Mouse (Mus musculus) forebrain, postnatal 0 days (tissue): ENCODE data around the gene Gm2004. TPM values are rescaled to one million over a fixed set of nuclear protein-coding genes. Genes with fewer than 3 reads are reported as not detected.
"Not testable (repeated sequence)": the region's sequence is repeated elsewhere in the genome, so short reads cannot be mapped to it uniquely, and the experiment has no call there.

Experiments used
- ATAC-seq: fragments of 200-750 bp; cut with Nextera tagmentation; 2 replicates; pipeline ENCODE4 v1.8.0; 2017; ENCODE audit warnings: mild to moderate bottlenecking, moderate library complexity
- DNase-seq: peaks from one replicate; pipeline ENCODE4 v3.0.0-alpha.2; 2015
- H3K27ac ChIP-seq: fragments of 300-500 bp; sonication (generic); 2 replicates; pipeline ENCODE4 v1.5.1; 2014; ENCODE audit warnings: low read depth, mild to moderate bottlenecking, antibody characterized with exemption, low read length, moderate library complexity, mixed read lengths
- H3K27me3 ChIP-seq: fragments of 300-500 bp; sonication (generic); 2 replicates; pipeline ENCODE4 v1.6.1; 2014; ENCODE audit warnings: mild to moderate bottlenecking, low read length, mixed read lengths; ENCODE audit not compliant: insufficient read depth
- H3K36me3 ChIP-seq: fragments of 300-500 bp; sonication (generic); 2 replicates; pipeline ENCODE4 v1.6.1; 2014; ENCODE audit warnings: mild to moderate bottlenecking, moderate library complexity; ENCODE audit not compliant: insufficient read depth
- H3K4me1 ChIP-seq: fragments of 300-500 bp; sonication (generic); 2 replicates; pipeline ENCODE4 v1.6.1; 2014; ENCODE audit warnings: antibody characterized with exemption; ENCODE audit not compliant: insufficient read depth
- H3K4me2 ChIP-seq: fragments of 300-500 bp; sonication (generic); 2 replicates; pipeline ENCODE4 v1.6.1; 2014; ENCODE audit warnings: low read depth, mild to moderate bottlenecking, moderate library complexity
- H3K4me3 ChIP-seq: fragments of 300-500 bp; sonication (generic); 2 replicates; pipeline ENCODE4 v1.5.1; 2014; ENCODE audit warnings: low read depth, low read length, mixed read lengths
- H3K9ac ChIP-seq: fragments of 300-500 bp; sonication (generic); 2 replicates; pipeline ENCODE4 v1.6.1; 2014; ENCODE audit warnings: mild to moderate bottlenecking
- H3K9me3 ChIP-seq: fragments of 300-500 bp; sonication (generic); 2 replicates; pipeline ENCODE4 v1.6.1; 2016; ENCODE audit warnings: low read length
- WGBS: fragments of 180-500 bp; shearing (Covaris S2); extraction: QIAGEN DNeasy Blood & Tissue Kit; methylation state at CpG from one replicate; pipeline ENCODE4 v1.1.7; 2014; 5-methylcytosine and 5-hydroxymethylcytosine counted together
- polyA plus RNA-seq: library from polyadenylated mRNA; unstranded; fragments of >200 nt; fragmentation: Nextera tagmentation; extraction: Ambion mirVana; gene quantifications from 2 replicates; pipeline ENCODE4 v1.2.1, GENCODE M21; 2015
- total RNA-seq: library from RNA; depleted of rRNA; stranded (reverse); fragments of >200 nt; gene quantifications from 2 replicates; pipeline ENCODE4 v1.2.3, GENCODE M21; 2014; rRNA removed

Gene Gm2004
- total RNA-seq, result 0.62 and 1.2 TPM in 2 replicates
- polyA plus RNA-seq, result 0.25 and 0.31 TPM in 2 replicates

GRCm38 (mm10) chr2:176149725-176150124, at the start of gene Gm2004:
TSS of gene Gm2004 (minus strand) at chr2:176149825.
- DNase-seq, H3K4me2 ChIP-seq, H3K9me3 ChIP-seq, H3K4me3 ChIP-seq, H3K27ac ChIP-seq, H3K27me3 ChIP-seq, H3K36me3 ChIP-seq, H3K4me1 ChIP-seq, H3K9ac ChIP-seq, ATAC-seq: not testable (repeated sequence)
- WGBS, result no CpG with 5 or more reads among the region's 2 CpGs

Other genes with a start within 250 kb of the Gm2004 start
- gene Zfp966, start 218.7 kb downstream of the Gm2004 start, total RNA-seq, result 5.2 and 6.0 TPM in 2 replicates
- gene Zfp966, start 218.7 kb downstream of the Gm2004 start, polyA plus RNA-seq, result 0.40 and 0.98 TPM in 2 replicates
- gene Gm2026, start 184.5 kb downstream of the Gm2004 start, total RNA-seq, result 33.8 and 39.1 TPM in 2 replicates
- 17.6 and 20.5 TPM in 2 replicates for gene Gm2026, start 184.5 kb downstream of the Gm2004 start, polyA plus RNA-seq
- 5.7 and 16.7 TPM in 2 replicates for gene 2210418O10Rik, start 76.7 kb upstream of the Gm2004 start, total RNA-seq
- 6.2 and 12.2 TPM in 2 replicates for gene 2210418O10Rik, start 76.7 kb upstream of the Gm2004 start, polyA plus RNA-seq
- not detected in 2 replicates for gene Gm11009, start 169.7 kb upstream of the Gm2004 start, total RNA-seq
- not detected in 2 replicates for gene Gm11009, start 169.7 kb upstream of the Gm2004 start, polyA plus RNA-seq